Mouse (Mus musculus) left cerebral cortex, postnatal 10 days (tissue): ENCODE data around the gene Luc7l3. TPM values are rescaled to one million over a fixed set of nuclear protein-coding genes. Genes with fewer than 3 reads are reported as not detected.
A peak's percentile ranks its signal among the peaks of the same experiment; 100 is the strongest.
"Not testable (repeated sequence)": the region's sequence is repeated elsewhere in the genome, so short reads cannot be mapped to it uniquely, and the experiment has no call there.

Experiments used
- DNase-seq, 2 experiments: peaks; one replicate each; pipeline ENCODE4 v3.0.0; 2021 to 2022; ENCODE audit warnings: low spot score in 2 of 2, mixed read lengths in 1 of 2; ENCODE audit errors: extremely low spot score in 1 of 2
- intact Hi-C: fragments of 180-260 bp; cut with DNase I; formaldehyde crosslinking; loops from one replicate; pipeline ENCODE4 v1.15.1; 2025
- total RNA-seq, 2 experiments: library from RNA; stranded (reverse); gene quantifications; 2 replicates each; pipeline ENCODE4 v1.2.3; 2021

The Luc7l3 gene
- total RNA-seq, 2 experiments from 2014 or later: 125 to 131 TPM

- no peak for DNase-seq
- intact Hi-C loops: no loop called here
These were observed 48.5 kb downstream of the Luc7l3 start for GRCm38 (mm10) chr11:94272960-94273927.

DNA sequence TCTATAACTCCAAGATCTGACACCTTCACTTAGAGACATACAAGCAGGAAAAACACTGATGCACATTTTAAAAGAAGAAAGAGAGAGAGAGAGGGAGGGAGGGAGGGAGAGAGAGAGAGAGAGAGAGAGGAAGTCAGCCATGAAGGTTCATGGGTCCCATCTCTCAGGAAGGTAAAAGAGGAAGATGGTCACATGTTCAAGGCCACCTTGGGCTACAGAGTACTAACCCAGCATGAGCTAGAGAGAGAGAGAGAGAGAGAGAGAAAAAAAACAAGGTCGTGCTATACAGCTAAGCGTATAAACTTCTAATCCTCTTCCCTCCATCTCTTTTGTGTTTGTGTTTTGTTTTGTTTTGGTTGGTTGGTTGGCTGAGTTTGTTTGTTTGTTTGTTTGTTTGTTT lies 50.8 kb downstream of the Luc7l3 start:
- intact Hi-C loops: no loop called here
- DNase-seq: no peak

GRCm38 (mm10) chr11:94269906-94270305 lies 51.9 kb downstream of the Luc7l3 start:
- DNase-seq: no peak
- intact Hi-C loops: no loop called here

DNA sequence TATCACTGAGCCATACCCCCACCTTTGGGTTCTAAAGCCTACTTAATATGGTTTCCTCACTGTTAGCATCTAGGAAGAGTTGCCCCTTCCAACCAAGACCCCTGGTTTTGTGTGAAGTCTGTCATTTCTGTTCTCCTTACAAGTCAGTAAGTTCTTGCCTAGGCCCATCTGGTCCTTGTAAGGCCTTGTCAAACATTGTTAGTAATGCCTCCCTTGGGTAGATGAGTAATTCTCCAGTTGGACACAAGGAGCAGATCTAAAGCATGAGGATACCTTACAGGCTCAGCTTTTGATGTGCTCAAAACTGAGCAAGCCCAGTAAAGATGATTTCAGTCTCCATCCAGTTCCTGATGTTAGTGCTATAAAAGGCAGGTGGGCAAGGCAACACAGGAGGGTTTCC lies 53.0 kb downstream of the Luc7l3 start:
- no peak for DNase-seq
- intact Hi-C loops: no loop called here

DNA sequence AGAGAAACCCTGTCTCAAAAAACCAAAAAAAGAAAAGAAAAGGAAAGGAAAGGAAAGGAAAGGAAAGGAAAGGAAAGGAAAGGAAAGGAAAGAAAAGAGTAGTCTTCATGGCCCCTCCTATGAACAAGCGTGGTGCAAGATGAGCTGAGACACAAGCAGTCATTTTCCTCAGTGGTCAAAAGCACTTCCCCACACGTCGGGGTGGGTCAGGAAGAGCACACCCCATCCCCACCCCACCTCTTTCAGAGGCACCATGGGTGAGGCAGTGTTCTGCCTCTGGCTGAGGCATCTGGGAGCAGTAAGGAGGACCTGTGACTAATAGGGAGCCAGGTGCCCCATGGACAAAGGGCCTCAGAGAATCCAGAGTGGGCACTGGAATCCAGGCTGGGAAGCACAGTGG lies 55.6 kb downstream of the Luc7l3 start:
- DNase-seq, intact Hi-C loops: not testable (repeated sequence)

- intact Hi-C loops: no loop called here
- DNase-seq: peak; percentile 41 to 76
These were observed 56.5 kb downstream of the Luc7l3 start for GRCm38 (mm10) chr11:94265134-94265785.

GRCm38 (mm10) chr11:94261585-94262370 lies 60.0 kb downstream of the Luc7l3 start:
- intact Hi-C loops: no loop called here
- DNase-seq: no peak

- intact Hi-C loops: no loop called here
- DNase-seq: no peak
These were observed 62.0 kb downstream of the Luc7l3 start for GRCm38 (mm10) chr11:94259814-94260213.

DNA sequence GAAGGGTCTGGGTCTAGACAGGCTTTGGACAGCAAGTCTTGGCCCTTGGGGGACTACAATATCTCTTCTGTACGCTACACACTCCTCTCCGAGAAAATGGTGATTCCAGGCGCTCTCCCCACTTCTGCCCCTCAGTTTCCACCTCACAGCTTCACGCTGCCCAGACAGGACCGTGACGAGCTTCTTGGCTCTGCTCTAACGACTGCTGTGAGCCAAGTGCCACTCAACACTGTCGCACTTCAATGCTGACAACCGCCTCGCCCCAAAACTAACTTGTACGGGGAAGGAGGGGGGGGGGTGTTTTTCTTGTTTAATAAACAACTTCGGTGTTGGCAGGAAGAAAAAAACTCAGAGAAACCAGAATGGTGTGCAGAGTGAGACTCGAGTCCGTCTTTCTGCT lies 63.8 kb downstream of the Luc7l3 start:
- intact Hi-C loops: no loop called here
- no peak for DNase-seq

- intact Hi-C loops: no loop called here
- DNase-seq: no peak
These were observed 66.1 kb downstream of the Luc7l3 start for GRCm38 (mm10) chr11:94255733-94256132.

DNA sequence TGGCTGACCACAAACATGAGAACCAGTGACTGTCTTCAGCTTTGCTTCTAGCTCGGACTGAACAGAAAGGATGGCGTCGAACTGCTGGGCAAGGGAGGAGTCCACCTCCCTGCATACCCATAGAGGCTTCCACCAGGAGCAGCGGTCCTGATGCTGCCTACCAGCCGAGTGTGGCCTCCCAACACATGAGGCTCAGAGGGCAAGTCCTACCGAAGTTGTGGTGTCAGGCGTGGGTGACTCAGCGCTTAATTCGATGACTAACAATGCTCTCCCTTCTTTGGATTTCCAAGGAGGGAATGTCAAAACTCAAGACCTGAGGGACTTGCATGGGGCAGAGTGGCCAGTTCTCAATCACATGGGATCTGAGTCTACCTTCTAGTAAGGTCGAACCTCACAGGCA lies 68.1 kb downstream of the Luc7l3 start:
- DNase-seq: no peak
- intact Hi-C loops: no loop called here

DNA sequence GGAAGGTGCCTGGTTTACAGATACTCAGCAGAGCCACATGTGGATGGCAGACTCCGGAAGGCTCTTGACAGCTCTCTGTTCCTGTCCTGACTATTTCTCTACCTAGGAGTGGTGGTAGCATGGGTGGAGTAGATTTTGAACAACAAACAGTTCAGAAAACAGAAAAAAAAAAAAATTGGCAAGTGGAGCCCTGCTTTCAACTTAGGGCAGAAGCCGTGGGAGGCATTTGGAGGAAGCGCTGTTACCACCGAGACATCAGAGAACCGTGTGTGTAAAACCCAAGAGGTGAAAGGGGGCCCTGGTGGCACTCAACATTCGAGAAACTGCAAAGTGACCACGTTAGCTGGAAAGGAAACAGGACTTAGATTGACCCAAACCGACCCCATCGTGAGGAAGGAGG lies 68.6 kb downstream of the Luc7l3 start:
- DNase-seq: no peak
- intact Hi-C loops: no loop called here

DNA sequence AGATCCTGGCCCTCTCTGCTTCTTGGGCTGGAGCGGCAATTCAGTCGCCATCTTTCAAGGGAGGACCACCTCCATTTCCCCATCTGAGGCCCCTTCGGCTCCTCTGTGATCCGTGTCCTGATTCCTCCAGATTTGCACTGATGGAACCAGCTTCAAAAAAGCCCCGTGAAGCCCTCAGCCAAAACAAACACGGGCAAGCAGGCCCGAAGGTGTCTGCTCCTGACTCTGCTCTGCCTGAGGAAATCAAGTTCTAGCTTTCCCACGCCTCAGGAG lies 75.1 kb downstream of the Luc7l3 start:
- no peak for DNase-seq
- intact Hi-C loops: no loop called here

DNA sequence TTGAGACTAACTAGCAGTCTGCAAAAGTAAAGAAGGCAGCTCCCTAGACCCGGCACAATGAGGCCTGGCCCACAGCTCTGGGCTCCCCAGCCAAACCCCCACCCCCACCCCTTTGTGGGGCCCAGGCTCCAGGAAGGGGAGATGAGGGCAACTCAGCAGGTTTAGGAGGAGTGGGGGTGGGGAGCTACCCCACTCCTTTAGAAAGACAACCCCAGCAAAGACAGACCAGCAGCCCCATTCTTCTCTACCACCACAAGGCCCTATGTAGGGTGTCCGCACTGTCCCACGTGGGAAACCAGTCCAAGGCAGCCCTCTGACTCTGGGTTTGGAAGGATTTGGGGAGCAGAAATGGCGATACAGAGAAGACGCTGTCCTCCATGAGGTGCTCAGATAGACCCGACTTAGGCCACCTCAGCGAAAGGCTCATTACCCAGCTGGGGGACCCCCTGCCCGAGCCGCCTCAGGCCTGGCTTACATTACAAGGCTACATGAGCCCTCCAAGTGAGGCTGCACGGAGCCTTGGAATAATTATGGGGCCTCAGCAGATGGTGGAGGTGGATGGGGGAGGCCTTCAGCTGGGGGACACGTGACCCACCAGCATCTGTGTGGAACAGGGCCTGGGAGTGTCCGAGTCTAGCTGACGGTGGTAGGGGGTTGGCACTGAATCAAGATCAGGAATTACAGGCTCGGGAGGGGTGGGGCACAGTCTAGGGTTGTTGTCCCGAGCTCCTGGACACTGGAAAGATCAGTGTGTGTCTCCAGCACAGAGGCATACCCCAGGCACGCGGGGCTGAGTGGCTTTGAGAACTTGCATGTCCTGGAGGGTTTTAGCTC lies 75.6 kb downstream of the Luc7l3 start, which contains the start of gene Wfikkn2:
Gene Wfikkn2, minus strand, starts transcription at position 51 of the 834 bp plus-strand sequence.
- DNase-seq: peak in 1 of 2 experiments; percentile 69
- intact Hi-C loops: no loop called here

DNA sequence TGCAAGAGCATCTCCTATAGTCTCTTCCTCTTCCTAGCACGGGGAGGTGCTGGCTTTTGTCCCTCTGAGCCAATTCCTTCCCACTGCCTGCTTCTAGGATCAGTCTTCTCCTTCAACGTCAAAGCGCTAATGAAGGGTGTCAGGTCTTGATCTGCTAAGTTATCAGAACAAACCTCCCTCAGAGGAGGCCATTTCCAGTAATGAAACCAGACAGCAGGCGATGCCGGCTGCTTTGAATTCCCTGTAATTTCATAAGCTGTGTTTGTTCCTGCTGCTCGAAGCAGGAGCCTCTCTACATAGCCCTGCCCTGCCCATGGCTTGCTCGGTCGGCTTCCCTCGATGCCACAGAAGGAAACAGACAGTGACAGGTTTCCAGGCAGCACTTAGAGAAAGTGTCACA lies 77.4 kb downstream of the Luc7l3 start:
- no peak for DNase-seq
- intact Hi-C loops: no loop called here

DNA sequence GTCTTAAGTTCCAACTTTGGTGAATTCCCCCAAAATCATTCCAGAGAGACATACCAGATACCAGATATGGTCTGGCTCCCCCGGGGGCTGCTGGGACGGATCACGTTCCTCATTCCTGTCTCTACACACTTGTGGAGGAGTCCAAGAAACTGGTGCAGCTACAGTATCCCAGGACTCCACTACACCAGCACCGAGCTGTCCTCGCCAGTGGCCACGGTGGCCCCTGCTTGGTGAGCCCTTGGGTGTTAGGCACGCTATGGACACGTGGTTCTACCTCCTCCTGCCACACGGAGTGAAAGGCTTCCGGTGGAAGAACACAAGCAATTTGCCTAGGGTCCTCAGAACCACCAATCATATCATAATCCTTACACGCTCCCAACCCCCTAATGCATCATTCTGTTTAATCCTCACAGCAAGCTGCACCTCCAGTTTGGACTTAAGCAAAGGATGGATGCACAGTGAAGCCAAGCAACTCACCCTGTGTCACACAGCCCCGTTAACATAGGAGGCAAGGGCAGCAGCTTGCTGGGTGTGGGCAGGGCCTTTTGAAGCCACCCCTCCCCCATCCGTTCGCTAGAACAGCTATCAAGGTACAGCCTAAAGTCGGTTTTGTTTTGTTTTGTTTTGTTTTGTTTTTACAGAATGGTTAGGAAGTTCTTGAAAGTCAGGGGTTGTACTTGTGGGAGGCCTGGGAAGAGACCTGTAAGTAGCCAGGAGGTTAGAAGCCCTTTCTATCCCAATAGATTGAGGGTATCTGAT lies 78.2 kb downstream of the Luc7l3 start:
- no peak for DNase-seq
- intact Hi-C loops: no loop called here

GRCm38 (mm10) chr11:94242760-94243421 lies 78.9 kb downstream of the Luc7l3 start:
- intact Hi-C loops: no loop called here
- no peak for DNase-seq
